Mouse (Mus musculus): ENCODE measurements around the gene BC030867. TPM values are rescaled to one million over a fixed set of nuclear protein-coding genes. Genes with fewer than 3 reads are reported as not detected.
"Not testable (repeated sequence)": the region's sequence is repeated elsewhere in the genome, so short reads cannot be mapped to it uniquely, and the experiment has no call there.

BC030867 gene
- polyA plus RNA-seq, 1 experiment from 2014 or later = 19.9 TPM

DNA sequence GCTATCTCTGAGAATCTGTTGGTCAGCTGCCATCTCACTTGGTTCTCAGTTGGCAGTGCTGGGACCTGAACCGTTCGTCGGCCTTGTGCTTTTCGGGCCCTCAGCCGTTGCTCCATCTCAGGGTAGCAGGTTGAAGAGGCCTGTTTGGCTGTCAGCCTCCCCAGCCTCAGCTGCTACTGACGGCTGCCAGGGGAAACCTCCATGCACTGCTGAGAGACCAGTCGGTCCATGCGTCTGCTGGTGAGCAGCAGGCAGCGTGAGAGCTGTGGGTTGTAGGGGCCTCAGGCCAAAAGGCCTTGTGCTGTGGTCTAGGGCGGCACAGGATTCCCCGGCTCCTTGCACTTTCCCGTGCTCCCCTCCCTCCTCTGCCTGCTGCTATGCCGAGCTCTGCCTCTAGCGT, 17.1 kb downstream of the BC030867 start:
- H3K27ac ChIP-seq = no peak overlapping the region
- H3K27me3 ChIP-seq = no peaks in the 10 kb centered on the region
- no peak overlapping the region for H3K4me3 ChIP-seq
- 59% methylated on average over 14 of the region's 14 CpGs for WGBS
- ATAC-seq (ENCODE audit: borderline replicate concordance, extremely low read depth, low FRiP score, low TSS enrichment) = no peak
- H3K9ac ChIP-seq = no peak overlapping the region
- H3K4me2 ChIP-seq = no peak overlapping the region
- no peaks in the 10 kb centered on the region for H3K9me3 ChIP-seq
- peaks cover 15% of the 10 kb centered on the region; the same call in 1 of the 2 replicates for H3K36me3 ChIP-seq
- H3K4me1 ChIP-seq = 0 out of 2 replicates have a peak, but pooled peaks cover 2% of the 10 kb centered on the region

DNA sequence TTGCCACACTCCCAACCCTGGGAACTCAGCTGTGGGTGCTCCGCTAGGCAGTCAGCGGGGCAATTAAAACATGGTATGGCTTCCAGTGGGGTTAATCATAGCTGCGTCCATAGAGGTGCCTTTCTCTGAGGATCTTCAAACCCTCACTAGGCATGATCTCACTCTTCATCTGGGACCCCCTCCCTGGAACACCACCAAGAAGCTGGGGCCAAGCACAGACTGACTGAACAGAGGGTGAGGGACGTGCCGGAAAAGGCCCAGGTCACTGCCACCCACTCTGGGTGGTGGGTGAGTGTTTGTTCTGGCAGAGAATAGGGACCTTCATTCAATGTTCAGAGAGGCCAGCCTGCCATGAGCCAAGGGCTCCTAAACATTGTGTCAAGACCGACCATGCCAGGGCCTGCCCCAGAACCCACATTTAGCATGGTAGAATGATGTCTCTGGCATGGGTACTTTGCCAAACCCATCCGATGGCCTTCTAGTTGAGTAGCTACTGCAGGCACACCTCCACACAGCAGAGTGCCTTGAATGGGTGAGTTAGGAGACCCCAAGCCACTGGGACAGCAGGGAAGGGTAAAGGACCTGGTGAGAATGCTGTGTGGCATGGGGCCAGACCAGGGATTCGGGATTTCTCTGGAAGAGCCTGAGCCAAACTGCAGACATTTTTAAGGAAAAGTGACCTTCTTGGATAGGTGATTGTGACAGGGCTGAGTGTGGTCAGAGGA, 18.1 kb downstream of the BC030867 start:
- H3K9me3 ChIP-seq = no peaks in the 10 kb centered on the region
- no peaks in the 10 kb centered on the region for H3K27me3 ChIP-seq
- ATAC-seq (ENCODE audit: borderline replicate concordance, extremely low read depth, low FRiP score, low TSS enrichment) = no peak
- peaks cover 8% of the 10 kb centered on the region; the same call in 1 of the 2 replicates for H3K36me3 ChIP-seq
- H3K4me3 ChIP-seq = no peak overlapping the region
- H3K9ac ChIP-seq = no peak overlapping the region
- WGBS = 82% methylated on average over 8 of the region's 8 CpGs
- H3K27ac ChIP-seq = no peak overlapping the region
- no peak overlapping the region for H3K4me2 ChIP-seq
- H3K4me1 ChIP-seq = 0 out of 2 replicates have a peak, but pooled peaks cover 2% of the 10 kb centered on the region

DNA sequence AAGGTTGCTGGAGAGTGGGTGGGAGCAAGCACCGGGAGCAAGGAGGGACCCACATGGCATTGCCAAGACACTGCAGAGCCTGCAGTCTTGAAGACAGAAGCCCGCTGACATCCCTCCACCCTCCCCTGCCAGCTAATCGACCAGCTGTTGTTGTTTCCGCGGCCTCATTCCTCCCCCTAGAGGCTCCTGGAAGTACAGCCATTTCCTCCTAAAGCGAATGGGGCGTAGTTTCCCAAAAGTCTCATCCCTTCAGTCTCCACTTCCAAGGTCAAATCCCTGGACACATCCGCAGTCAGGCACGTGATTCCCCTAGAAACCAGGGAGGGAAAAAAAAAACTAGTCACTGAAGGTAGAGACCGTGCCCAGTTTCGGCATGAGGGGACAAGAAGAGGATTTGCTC, 18.8 kb downstream of the BC030867 start:
- peaks cover 4% of the 10 kb centered on the region; the same call in 1 of the 2 replicates for H3K36me3 ChIP-seq
- no peaks in the 10 kb centered on the region for H3K9me3 ChIP-seq
- 0 out of 2 replicates have a peak, but pooled peaks cover 2% of the 10 kb centered on the region for H3K4me1 ChIP-seq
- peak; percentile 61; the same call in 1 of the 2 replicates for ATAC-seq (ENCODE audit: borderline replicate concordance, extremely low read depth, low FRiP score, low TSS enrichment)
- H3K9ac ChIP-seq = no peak overlapping the region
- 6% methylated on average over 11 of the region's 11 CpGs for WGBS
- 0 out of 2 replicates have a peak overlapping the region, but pooled peaks have one; percentile 19 for H3K4me2 ChIP-seq
- H3K27me3 ChIP-seq = no peaks in the 10 kb centered on the region
- H3K4me3 ChIP-seq = no peak overlapping the region
- no peak overlapping the region for H3K27ac ChIP-seq

DNA sequence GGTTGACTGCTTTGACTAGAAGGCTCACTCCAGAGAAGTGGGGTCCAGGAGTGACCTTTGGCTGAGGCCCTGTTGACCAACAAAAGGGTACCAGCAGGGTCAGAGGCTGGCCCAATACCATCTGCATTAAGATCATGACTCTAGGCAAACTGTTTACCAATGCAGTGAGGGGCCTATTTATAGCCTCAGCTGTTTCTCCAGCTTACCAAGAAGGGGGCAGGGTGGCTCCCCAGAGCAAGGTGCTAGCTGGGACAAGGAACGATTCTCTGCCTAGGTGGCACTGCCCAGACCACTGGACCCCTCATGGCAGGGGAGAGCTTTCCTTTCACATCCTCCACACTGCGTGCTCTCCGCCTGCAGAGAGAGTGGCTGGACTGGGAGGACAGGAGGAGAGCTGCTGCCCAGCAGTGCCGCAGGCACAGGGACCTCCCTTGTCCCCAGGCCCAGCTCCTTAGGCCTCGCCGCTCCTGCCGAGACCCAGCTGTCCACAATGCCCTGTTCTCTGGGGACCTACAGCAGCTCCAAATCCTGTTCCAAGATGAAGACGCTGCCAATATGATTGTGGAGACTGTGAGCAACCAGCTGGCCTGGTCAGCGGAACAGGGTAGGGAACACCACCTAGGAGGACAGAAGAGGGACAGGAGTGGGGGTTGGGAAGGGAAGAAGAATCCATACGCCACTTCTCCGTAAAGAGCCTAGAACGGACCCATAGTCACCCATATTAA, 20.0 kb downstream of the BC030867 start, which contains the start of gene Asb16:
TSS of gene Asb16 (plus strand) at position 224 of the 725 bp plus-strand sequence.
- Histone ChIP-seq H3K9me3 (no peaks in the 10 kb centered on the region), H3K4me3 (no peak within 1 kb of the TSS), H3K27me3 (no peaks in the 10 kb centered on the region), H3K27ac (no peak within 1 kb of the TSS), H3K4me1 (0 out of 2 replicates have a peak, but pooled peaks cover 2% of the 10 kb centered on the region), H3K36me3 (0 out of 2 replicates have a peak, but pooled peaks cover 4% of the 10 kb centered on the region), H3K4me2 (0 out of 2 replicates have a peak within 1 kb of the TSS, but pooled peaks have one; percentile 19), H3K9ac (no peak within 1 kb of the TSS)
- WGBS = 81% methylated on average over 12 of the region's 12 CpGs
- no peak for ATAC-seq (ENCODE audit: borderline replicate concordance, extremely low read depth, low FRiP score, low TSS enrichment)

- no peaks in the 10 kb centered on the region for H3K36me3 ChIP-seq
- H3K9ac ChIP-seq = peak overlapping the region; percentile 35
- peak overlapping the region; percentile 35 for H3K4me3 ChIP-seq
- H3K9me3 ChIP-seq = no peaks in the 10 kb centered on the region
- 0 out of 2 replicates have a peak, but pooled peaks cover 9% of the 10 kb centered on the region for H3K27me3 ChIP-seq
- H3K4me2 ChIP-seq = peak overlapping the region; percentile 64
- no peak overlapping the region for H3K27ac ChIP-seq
- peaks cover 8% of the 10 kb centered on the region for H3K4me1 ChIP-seq
- peak; percentile 83 for ATAC-seq (ENCODE audit: borderline replicate concordance, extremely low read depth, low FRiP score, low TSS enrichment)
- 2% methylated on average over 33 of the region's 33 CpGs for WGBS
Observed at GRCm38 (mm10) chr11:102276411-102276915, 27.8 kb downstream of the BC030867 start.

GRCm38 (mm10) chr11:102277754-102278153, 29.1 kb downstream of the BC030867 start:
- no peak overlapping the region for H3K27ac ChIP-seq
- no peak for ATAC-seq (ENCODE audit: borderline replicate concordance, extremely low read depth, low FRiP score, low TSS enrichment)
- no peak overlapping the region for H3K4me2 ChIP-seq

DNA sequence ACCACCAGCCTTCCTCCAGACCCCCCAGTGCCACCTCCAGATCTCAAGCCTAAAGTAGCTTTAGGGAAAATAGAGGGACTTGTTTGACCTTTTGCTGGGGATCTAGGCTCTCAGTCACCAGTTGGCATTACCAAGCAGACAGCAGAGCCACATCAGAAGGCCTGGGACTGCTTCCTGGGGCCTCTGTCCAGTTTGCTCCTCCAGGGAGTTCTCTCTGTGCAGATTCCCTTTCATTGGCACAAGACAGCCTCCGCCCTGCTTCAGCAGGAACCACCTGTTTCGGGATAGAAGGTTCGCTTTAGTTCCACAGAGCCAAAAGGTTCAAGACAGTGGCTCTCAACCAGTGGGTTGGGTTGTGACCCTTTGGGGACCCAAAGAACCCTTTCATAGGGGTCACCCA, 30.9 kb downstream of the BC030867 start:
- WGBS = 85% methylated on average over 3 of the region's 3 CpGs
- no peak overlapping the region for H3K27ac ChIP-seq
- no peak overlapping the region for H3K9ac ChIP-seq
- no peak for ATAC-seq (ENCODE audit: borderline replicate concordance, extremely low read depth, low FRiP score, low TSS enrichment)
- 0 out of 2 replicates have a peak, but pooled peaks cover 9% of the 10 kb centered on the region for H3K27me3 ChIP-seq
- H3K4me2 ChIP-seq = no peak overlapping the region
- no peaks in the 10 kb centered on the region for H3K9me3 ChIP-seq
- H3K4me1 ChIP-seq = peaks cover 8% of the 10 kb centered on the region
- H3K36me3 ChIP-seq = no peaks in the 10 kb centered on the region
- H3K4me3 ChIP-seq = no peak overlapping the region

More at GRCm38 (mm10) chr11:102277754-102278153, 29.1 kb downstream of the BC030867 start:
- H3K9me3 ChIP-seq = no peaks in the 10 kb centered on the region
- 70% methylated on average over 9 of the region's 12 CpGs for WGBS
- H3K9ac ChIP-seq = no peak overlapping the region
- no peaks in the 10 kb centered on the region for H3K36me3 ChIP-seq
- 0 out of 2 replicates have a peak, but pooled peaks cover 9% of the 10 kb centered on the region for H3K27me3 ChIP-seq
- H3K4me3 ChIP-seq = no peak overlapping the region
- peaks cover 8% of the 10 kb centered on the region for H3K4me1 ChIP-seq

GRCm38 (mm10) chr11:102280267-102280666, 31.6 kb downstream of the BC030867 start:
- H3K4me1 ChIP-seq; H3K9me3 ChIP-seq; H3K4me2 ChIP-seq; H3K4me3 ChIP-seq; ATAC-seq (ENCODE audit: borderline replicate concordance, extremely low read depth, low FRiP score, low TSS enrichment); H3K27me3 ChIP-seq; H3K9ac ChIP-seq; H3K27ac ChIP-seq; H3K36me3 ChIP-seq: not testable (repeated sequence)
- WGBS = 70% methylated on average over 6 of the region's 6 CpGs

DNA sequence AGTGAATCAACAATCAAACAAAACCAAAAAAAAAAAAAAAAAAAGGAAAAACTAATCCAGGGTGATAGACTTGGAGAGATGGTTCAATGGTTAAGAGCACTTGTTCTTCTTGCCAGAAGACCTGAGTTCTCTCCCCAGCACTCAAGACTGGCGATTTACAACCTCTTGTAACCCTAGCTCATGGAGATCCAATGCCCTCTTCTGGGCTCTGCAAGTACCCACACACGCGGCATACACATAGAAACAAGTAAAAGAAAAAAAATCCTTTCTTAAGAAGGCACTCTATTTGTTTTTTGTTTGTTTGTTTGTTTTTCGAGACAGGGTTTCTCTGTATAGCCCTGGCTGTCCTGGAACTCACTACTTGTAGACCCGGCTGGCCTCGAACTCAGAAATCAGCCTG, 35.2 kb downstream of the BC030867 start:
- Histone ChIP-seq H3K4me3 (peak overlapping the region; percentile 82), H3K27ac (peak overlapping the region; percentile 80)
- WGBS = 80% methylated on average over 6 of the region's 6 CpGs

GRCm38 (mm10) chr11:102284501-102285094, 35.9 kb downstream of the BC030867 start, which contains the start of gene Tmub2:
Gene Tmub2, plus strand, starts transcription at chr11:102284931.
- H3K27me3 ChIP-seq = no peaks in the 10 kb centered on the region
- WGBS = under 1% methylated on average over 32 of the region's 32 CpGs

More for the DNA sequence above, 35.2 kb downstream of the BC030867 start:
- no peak for ATAC-seq (ENCODE audit: borderline replicate concordance, extremely low read depth, low FRiP score, low TSS enrichment)
- peak overlapping the region; percentile 74 for H3K4me2 ChIP-seq
- H3K27me3 ChIP-seq = no peaks in the 10 kb centered on the region
- no peaks in the 10 kb centered on the region for H3K9me3 ChIP-seq
- no peak overlapping the region for H3K9ac ChIP-seq
- H3K36me3 ChIP-seq = peaks cover 16% of the 10 kb centered on the region
- peaks cover 14% of the 10 kb centered on the region for H3K4me1 ChIP-seq

More at GRCm38 (mm10) chr11:102284501-102285094, 35.9 kb downstream of the BC030867 start, which contains the start of gene Tmub2:
- Histone ChIP-seq H3K9me3 (no peaks in the 10 kb centered on the region), H3K36me3 (peaks cover 18% of the 10 kb centered on the region), H3K4me3 (peak within 1 kb of the TSS; percentile 82), H3K27ac (peak within 1 kb of the TSS; percentile 80), H3K4me1 (peaks cover 14% of the 10 kb centered on the region), H3K4me2 (peak within 1 kb of the TSS; percentile 74), H3K9ac (peak within 1 kb of the TSS; percentile 88)
- peak; percentile 93 for ATAC-seq (ENCODE audit: borderline replicate concordance, extremely low read depth, low FRiP score, low TSS enrichment)
